Mouse (Mus musculus) CH12.LX (cell line): ENCODE measurements around the gene Ank3. TPM values are rescaled to one million over a fixed set of nuclear protein-coding genes. Genes with fewer than 3 reads are reported as not detected.

Experiments used
- DNase-seq: peaks from one replicate; pipeline ENCODE4 v3.0.0-alpha.2; 2013; ENCODE audit errors: extremely low read depth
- H3K27ac ChIP-seq: 2 replicates; pipeline ENCODE4 v1.5.1; 2012; ENCODE audit warnings: low read depth, mild to moderate bottlenecking, control low read depth, moderate library complexity; ENCODE audit not compliant: insufficient read depth
- H3K27me3 ChIP-seq: replicated peaks from 2 replicates; pipeline ENCODE3; 2012; ENCODE audit warnings: inconsistent platforms
- H3K36me3 ChIP-seq, 2 experiments: replicated peaks in 1 of 2; 2 replicates each; pipeline versions ENCODE3 to v1.6.1; 2012; ENCODE audit warnings: inconsistent platforms in 1 of 2, low read length in 1 of 2, mild to moderate bottlenecking in 1 of 2, mixed read lengths in 1 of 2, moderate library complexity in 1 of 2; ENCODE audit not compliant: control insufficient read depth in 1 of 2, insufficient read depth in 1 of 2
- H3K4me1 ChIP-seq, 2 experiments: 2 replicates each; pipeline ENCODE4 v1.6.1; 2012; ENCODE audit warnings: inconsistent platforms in 1 of 2, moderate library complexity in 1 of 2; ENCODE audit not compliant: insufficient read depth in 2 of 2, control insufficient read depth in 1 of 2
- H3K4me2 ChIP-seq: 2 replicates; pipeline ENCODE4 v1.6.1; 2012; ENCODE audit warnings: low read depth, mild to moderate bottlenecking, control low read depth; ENCODE audit not compliant: poor library complexity, insufficient read depth, severe bottlenecking
- H3K4me3 ChIP-seq, 3 experiments: fragments of 150-350 bp in 1 of 3; sonication (generic) in 1 of 3; replicated peaks in 1 of 3; 2 replicates each; pipeline versions ENCODE3 to v1.5.1; 2011 to 2012; ENCODE audit warnings: low read depth in 2 of 3, low read length in 2 of 3, mild to moderate bottlenecking in 2 of 3, moderate library complexity in 2 of 3, control low read depth in 1 of 3, improper control_type of control experiment in 1 of 3, inconsistent platforms in 1 of 3, mixed read lengths in 1 of 3; ENCODE audit not compliant: poor library complexity in 1 of 3
- H3K79me2 ChIP-seq: replicated peaks from 2 replicates; pipeline ENCODE4 v1.6.1; 2012; ENCODE audit warnings: mild to moderate bottlenecking, moderate library complexity; ENCODE audit not compliant: control insufficient read depth, poor library complexity, insufficient read depth, severe bottlenecking; ENCODE audit errors: extremely low read depth
- H3K9ac ChIP-seq: 2 replicates; pipeline ENCODE4 v1.6.1; 2012; ENCODE audit warnings: low read depth, mild to moderate bottlenecking, control low read depth, moderate library complexity; ENCODE audit not compliant: insufficient read depth
- H3K9me3 ChIP-seq: replicated peaks from 2 replicates; pipeline ENCODE3; 2012; ENCODE audit warnings: low read length, inconsistent platforms, mixed read lengths
- BHLHE40 ChIP-seq: IDR thresholded peaks from 2 replicates; pipeline ENCODE4 v1.6.1; 2011; ENCODE audit warnings: mild to moderate bottlenecking, low read depth, low read length, improper control_type of control experiment
- CHD2 ChIP-seq: IDR thresholded peaks from 2 replicates; pipeline ENCODE4 v1.6.1; 2011; ENCODE audit warnings: low read length, improper control_type of control experiment
- CTCF ChIP-seq, 2 experiments: IDR thresholded peaks in 1 of 2; conservative IDR thresholded peaks in 1 of 2; 2 replicates each; pipeline ENCODE4 v1.5.1; 2011 to 2012; ENCODE audit warnings: low read depth in 2 of 2, low read length in 2 of 2, improper control_type of control experiment in 1 of 2, inconsistent platforms in 1 of 2, mild to moderate bottlenecking in 1 of 2, moderate library complexity in 1 of 2
- E2F4 ChIP-seq: IDR thresholded peaks from 2 replicates; pipeline ENCODE4 v1.6.1; 2011; ENCODE audit warnings: low read depth, low read length, improper control_type of control experiment; ENCODE audit not compliant: insufficient replicate concordance
- EP300 ChIP-seq: IDR thresholded peaks from 2 replicates; pipeline ENCODE4 v1.6.1; 2011; ENCODE audit warnings: low read length, improper control_type of control experiment
- GABPA ChIP-seq: IDR thresholded peaks from 2 replicates; pipeline ENCODE4 v1.6.1; 2012; ENCODE audit warnings: low read depth, low read length, improper control_type of control experiment, inconsistent platforms; ENCODE audit not compliant: insufficient replicate concordance
- HCFC1 ChIP-seq: IDR thresholded peaks from 2 replicates; pipeline ENCODE4 v1.6.1; 2012; ENCODE audit warnings: low read depth, mild to moderate bottlenecking, inconsistent platforms, low read length, improper control_type of control experiment
- IRF4 ChIP-seq: IDR thresholded peaks from 2 replicates; pipeline ENCODE4 v1.6.1; 2014; ENCODE audit warnings: low read depth, mild to moderate bottlenecking, inconsistent platforms, low read length, improper control_type of control experiment
- MAFK ChIP-seq: IDR thresholded peaks from 2 replicates; pipeline ENCODE4 v1.6.1; 2011; ENCODE audit warnings: low read length, improper control_type of control experiment; ENCODE audit not compliant: insufficient replicate concordance
- MEF2A ChIP-seq: IDR thresholded peaks from 2 replicates; pipeline ENCODE4 v1.6.1; 2014; ENCODE audit warnings: low read depth, mild to moderate bottlenecking, inconsistent platforms, low read length, improper control_type of control experiment, borderline replicate concordance
- MXI1 ChIP-seq: IDR thresholded peaks from 2 replicates; pipeline ENCODE4 v1.6.1; 2011; ENCODE audit warnings: mild to moderate bottlenecking, low read depth, low read length, improper control_type of control experiment
- MYC ChIP-seq: IDR thresholded peaks from 2 replicates; pipeline ENCODE4 v1.6.1; 2011; ENCODE audit warnings: low read depth, mild to moderate bottlenecking, improper control_type of control experiment, low read length
- NRF1 ChIP-seq: IDR thresholded peaks from 2 replicates; pipeline ENCODE4 v1.6.1; 2014; ENCODE audit warnings: low read depth, mild to moderate bottlenecking, inconsistent platforms, low read length, improper control_type of control experiment, moderate library complexity
- SMC3 ChIP-seq: IDR thresholded peaks from 2 replicates; pipeline ENCODE4 v1.6.1; 2011; ENCODE audit warnings: low read depth, low read length, improper control_type of control experiment
- TBP ChIP-seq: conservative IDR thresholded peaks from 2 replicates; pipeline ENCODE4 v1.6.1; 2011; ENCODE audit warnings: low read depth, low read length, improper control_type of control experiment
- UBTF ChIP-seq: IDR thresholded peaks from 2 replicates; pipeline ENCODE4 v1.6.1; 2012; ENCODE audit warnings: low read depth, mild to moderate bottlenecking, inconsistent platforms, low read length, improper control_type of control experiment, moderate library complexity
- USF2 ChIP-seq: conservative IDR thresholded peaks from 2 replicates; pipeline ENCODE4 v1.6.1; 2011; ENCODE audit warnings: low read depth, low read length, improper control_type of control experiment
- ZKSCAN1 ChIP-seq: IDR thresholded peaks from 2 replicates; pipeline ENCODE4 v1.6.1; 2012; ENCODE audit warnings: low read depth, inconsistent platforms, low read length, improper control_type of control experiment, borderline replicate concordance
- ZMIZ1 ChIP-seq: IDR thresholded peaks from 2 replicates; pipeline ENCODE4 v1.6.1; 2012; ENCODE audit warnings: low read depth, mild to moderate bottlenecking, inconsistent platforms, low read length, improper control_type of control experiment
- ZNF384 ChIP-seq: IDR thresholded peaks from 2 replicates; pipeline ENCODE4 v1.6.1; 2012; ENCODE audit warnings: low read depth, low read length, improper control_type of control experiment, inconsistent platforms
- dilution Hi-C: fragments of 300-500 bp; cut with MboI; formaldehyde crosslinking; loops from 2 replicates; pipeline ENCODE4 v1.14.3; 2020; ENCODE audit warnings: low sequenced_read_pairs; ENCODE audit not compliant: extremely low pct_unique_long_range_greater_than_20kb, extremely low pct_ligation_motif_present
- in situ Hi-C: fragments of 300-500 bp; cut with MboI; formaldehyde crosslinking; loops from 3 replicates; pipeline ENCODE4 v1.14.3; 2019; ENCODE audit warnings: low sequenced_read_pairs, low pct_ligation_motif_present, low pct_unique_long_range_greater_than_20kb, mixed read lengths
- polyA plus RNA-seq: library from polyadenylated mRNA; unstranded; fragments of >175 nt; gene quantifications from 2 replicates; pipeline ENCODE4 v1.2.1, GENCODE M21; 2012; ENCODE audit warnings: low read depth; ENCODE audit not compliant: insufficient read length
- total RNA-seq, 2 experiments: library from RNA; depleted of rRNA; stranded (reverse); fragments of 300-350 nt in 1 of 2; fragments of >200 nt in 1 of 2; gene quantifications; 2 replicates each; pipeline ENCODE4 v1.2.3; 2012 to 2014

Ank3 gene
- total and polyA plus RNA-seq, 3 experiments, result 4.7 to 8.3 (median 6.2) TPM

- Histone ChIP-seq H3K36me3 (no peaks in the 10 kb centered on the region), H3K79me2 (no peaks in the 10 kb centered on the region), H3K27ac (no peak overlapping the region), H3K9me3 (no peaks in the 10 kb centered on the region), H3K4me3 (no peak overlapping the region), H3K9ac (no peak overlapping the region), H3K27me3 (no peaks in the 10 kb centered on the region), H3K4me1 (no peaks in the 10 kb centered on the region; a peak in 1 of 4 replicates), H3K4me2 (no peak overlapping the region)
- TF ChIP-seq EP300, result no peak
- no peak for TF ChIP-seq TBP
- no peak for TF ChIP-seq E2F4
- no peak for TF ChIP-seq UBTF
- TF ChIP-seq GABPA, result no peak
- no peak for TF ChIP-seq NRF1
- no peak for TF ChIP-seq ZNF384
- no peak for TF ChIP-seq MXI1
- TF ChIP-seq MAFK, result no peak
- TF ChIP-seq MEF2A, result no peak
- TF ChIP-seq ZMIZ1, result no peak
- no peak for TF ChIP-seq BHLHE40
- TF ChIP-seq USF2, result no peak
- no peak for TF ChIP-seq SMC3
- dilution Hi-C loops (no loop called here), in situ Hi-C loops (no loop called here)
- no peak for DNase-seq
Observed at GRCm38 (mm10) chr10:69726265-69726664, 327.7 kb downstream of the Ank3 start.

- H3K27ac ChIP-seq, result no peak overlapping the region
- no peaks in the 10 kb centered on the region for H3K36me3 ChIP-seq
- in situ Hi-C loops (no loop called here), dilution Hi-C loops (no loop called here)
- no peaks in the 10 kb centered on the region; a peak in 1 of 4 replicates for H3K4me1 ChIP-seq
- no peaks in the 10 kb centered on the region for H3K27me3 ChIP-seq
- no peaks in the 10 kb centered on the region for H3K79me2 ChIP-seq
- H3K9ac ChIP-seq, result no peak overlapping the region
- TF ChIP-seq E2F4 (no peak), CHD2 (no peak), EP300 (no peak), MYC (no peak), HCFC1 (no peak), IRF4 (no peak), CTCF (conservative IDR thresholded peaks at IDR 0.05 in 1 of 2, IDR thresholded peaks at IDR 0.05 in 1 of 2; ENCODE audit: low read depth in 2 of 2, low read length in 2 of 2) (no peak), ZKSCAN1 (no peak)
- TF ChIP-seq, all 38 proteins: peak for 0
- DNase-seq, result no peak
- Histone ChIP-seq H3K4me2 (no peak overlapping the region), H3K4me3 (no peak overlapping the region), H3K9me3 (no peaks in the 10 kb centered on the region)
Observed at GRCm38 (mm10) chr10:69726806-69727205, 328.2 kb downstream of the Ank3 start.
